Mouse (Mus musculus): ENCODE measurements around the gene Hist1h2bl.

Gene Hist1h2bl

GRCm38 (mm10) chr13:21715864-21716539, at the start of gene Hist1h2bl, which contains the start of gene Hist1h2ai:
Gene Hist1h2bl (minus strand): TSS chr13:21716143.
Gene Hist1h2ai (plus strand): TSS chr13:21716422.
- peak; percentile 97 for DNase-seq (ENCODE audit: extremely low read depth, low read depth)

GRCm38 (mm10) chr13:21755707-21756106, 39.8 kb upstream of the Hist1h2bl start:
- no peak for DNase-seq (ENCODE audit: extremely low read depth, low read depth)

GRCm38 (mm10) chr13:21754294-21755001, 38.5 kb upstream of the Hist1h2bl start:
- peak; percentile 90 for DNase-seq (ENCODE audit: extremely low read depth, low read depth)

- DNase-seq (ENCODE audit: extremely low read depth, low read depth), result peak; percentile 99
These were observed 37.8 kb upstream of the Hist1h2bl start, which contains the start of the genes Hist1h2ak and Hist1h2bn for GRCm38 (mm10) chr13:21753524-21754285. Gene Hist1h2ak (minus strand): TSS chr13:21753827. Gene Hist1h2bn (plus strand): TSS chr13:21754123.

GRCm38 (mm10) chr13:21753051-21753523, 37.1 kb upstream of the Hist1h2bl start:
- DNase-seq (ENCODE audit: extremely low read depth, low read depth), result peak; percentile 70

- peak; percentile 49 for DNase-seq (ENCODE audit: extremely low read depth, low read depth)
These were observed 36.4 kb upstream of the Hist1h2bl start for GRCm38 (mm10) chr13:21752356-21752755.

GRCm38 (mm10) chr13:21751827-21752226, 35.9 kb upstream of the Hist1h2bl start:
- peak; percentile 53 for DNase-seq (ENCODE audit: extremely low read depth, low read depth)

- peak; percentile 50 for DNase-seq (ENCODE audit: extremely low read depth, low read depth)
These were observed 35.5 kb upstream of the Hist1h2bl start for GRCm38 (mm10) chr13:21751417-21751816.

- DNase-seq (ENCODE audit: extremely low read depth, low read depth), result peak; percentile 75
These were observed 34.4 kb upstream of the Hist1h2bl start, which contains the start of gene Hist1h4k for GRCm38 (mm10) chr13:21750159-21751017. Gene Hist1h4k (minus strand): TSS chr13:21750505.

GRCm38 (mm10) chr13:21749387-21750158, 33.6 kb upstream of the Hist1h2bl start:
- peak; percentile 68 for DNase-seq (ENCODE audit: extremely low read depth, low read depth)

GRCm38 (mm10) chr13:21745006-21745405, 29.1 kb upstream of the Hist1h2bl start:
- DNase-seq (ENCODE audit: extremely low read depth, low read depth), result no peak

GRCm38 (mm10) chr13:21734906-21735767, 19.2 kb upstream of the Hist1h2bl start, which contains the start of gene Hist1h4j:
Gene Hist1h4j (plus strand): TSS chr13:21735064.
- DNase-seq (ENCODE audit: extremely low read depth, low read depth), result peak; percentile 93

GRCm38 (mm10) chr13:21734010-21734905, 18.3 kb upstream of the Hist1h2bl start:
- peak; percentile 90 for DNase-seq (ENCODE audit: extremely low read depth, low read depth)

- DNase-seq (ENCODE audit: extremely low read depth, low read depth), result no peak
These were observed 17.5 kb upstream of the Hist1h2bl start for GRCm38 (mm10) chr13:21733466-21733865.

GRCm38 (mm10) chr13:21729544-21729943, 13.6 kb upstream of the Hist1h2bl start:
- DNase-seq (ENCODE audit: extremely low read depth, low read depth), result no peak

GRCm38 (mm10) chr13:21727948-21728572, 12.1 kb upstream of the Hist1h2bl start:
- DNase-seq (ENCODE audit: extremely low read depth, low read depth), result no peak
